Mouse (Mus musculus) Muller cell, postnatal 12 days (primary cell): ENCODE measurements around the gene Tnr.

Experiments used
- DNase-seq: peaks from one replicate; pipeline ENCODE4 v3.0.0-alpha.2; 2015; ENCODE audit errors: inconsistent ontology term

The Tnr gene

GRCm38 (mm10) chr1:159869619-159870441 lies 346.3 kb downstream of the Tnr start:
- peak; percentile 29 for DNase-seq

- no peak for DNase-seq
Measured at GRCm38 (mm10) chr1:159872866-159873265, 349.3 kb downstream of the Tnr start.

GRCm38 (mm10) chr1:159878681-159879080 lies 355.1 kb downstream of the Tnr start:
- peak; percentile 44 for DNase-seq

- DNase-seq, result no peak
Measured at GRCm38 (mm10) chr1:159879866-159880265, 356.3 kb downstream of the Tnr start.

- no peak for DNase-seq
Measured at GRCm38 (mm10) chr1:159885476-159885875, 361.9 kb downstream of the Tnr start.

GRCm38 (mm10) chr1:159888611-159889010 lies 365.0 kb downstream of the Tnr start:
- peak; percentile 72 for DNase-seq

GRCm38 (mm10) chr1:159889012-159889765 lies 365.6 kb downstream of the Tnr start:
- peak; percentile 80 for DNase-seq

GRCm38 (mm10) chr1:159890524-159890923 lies 367.0 kb downstream of the Tnr start:
- no peak for DNase-seq

GRCm38 (mm10) chr1:159895094-159895493 lies 371.5 kb downstream of the Tnr start:
- no peak for DNase-seq

- no peak for DNase-seq
Measured at GRCm38 (mm10) chr1:159899991-159900390, 376.4 kb downstream of the Tnr start.

- no peak for DNase-seq
Measured at GRCm38 (mm10) chr1:159900639-159901038, 377.1 kb downstream of the Tnr start.

GRCm38 (mm10) chr1:159901366-159902119 lies 378.0 kb downstream of the Tnr start:
- no peak for DNase-seq

GRCm38 (mm10) chr1:159902120-159902497 lies 378.5 kb downstream of the Tnr start:
- no peak for DNase-seq

GRCm38 (mm10) chr1:159911006-159911405 lies 387.4 kb downstream of the Tnr start:
- DNase-seq, result no peak

GRCm38 (mm10) chr1:159914726-159915125 lies 391.2 kb downstream of the Tnr start:
- peak; percentile 78 for DNase-seq

- DNase-seq, result peak; percentile 9
Measured at GRCm38 (mm10) chr1:159920571-159920970, 397.0 kb downstream of the Tnr start.

- DNase-seq, result no peak
Measured at GRCm38 (mm10) chr1:159923010-159923409, 399.4 kb downstream of the Tnr start.

GRCm38 (mm10) chr1:159924105-159924504 lies 400.5 kb downstream of the Tnr start:
- no peak for DNase-seq

GRCm38 (mm10) chr1:159924684-159925083 lies 401.1 kb downstream of the Tnr start:
- no peak for DNase-seq

GRCm38 (mm10) chr1:159928681-159929335 lies 405.2 kb downstream of the Tnr start:
- DNase-seq, result no peak

- no peak for DNase-seq
Measured at GRCm38 (mm10) chr1:159932092-159932491, 408.5 kb downstream of the Tnr start.

- DNase-seq, result no peak
Measured at GRCm38 (mm10) chr1:159932598-159932997, 409.0 kb downstream of the Tnr start.
